Mouse (Mus musculus): ENCODE data around the gene Lrp5.
"Not testable (repeated sequence)": the region's sequence is repeated elsewhere in the genome, so short reads cannot be mapped to it uniquely, and the experiment has no call there.

Gene Lrp5

GRCm38 (mm10) chr19:3613991-3614390, 72.4 kb downstream of the Lrp5 start:
- DNase-seq (ENCODE audit: extremely low spot score, low read depth, low spot score), result no peak

GRCm38 (mm10) chr19:3612534-3613273, 73.7 kb downstream of the Lrp5 start:
- no peak for DNase-seq (ENCODE audit: extremely low spot score, low read depth, low spot score)

GRCm38 (mm10) chr19:3611730-3612129, 74.6 kb downstream of the Lrp5 start:
- DNase-seq (ENCODE audit: extremely low spot score, low read depth, low spot score), result no peak

GRCm38 (mm10) chr19:3610886-3611285, 75.5 kb downstream of the Lrp5 start:
- DNase-seq (ENCODE audit: extremely low spot score, low read depth, low spot score), result no peak

GRCm38 (mm10) chr19:3609826-3610225, 76.5 kb downstream of the Lrp5 start:
- no peak for DNase-seq (ENCODE audit: extremely low spot score, low read depth, low spot score)

GRCm38 (mm10) chr19:3594316-3594715, 92.0 kb downstream of the Lrp5 start:
- DNase-seq (ENCODE audit: extremely low spot score, low read depth, low spot score), result no peak

GRCm38 (mm10) chr19:3593379-3594055, 92.8 kb downstream of the Lrp5 start:
- no peak for DNase-seq (ENCODE audit: extremely low spot score, low read depth, low spot score)

- DNase-seq (ENCODE audit: extremely low spot score, low read depth, low spot score), result no peak
Observed at GRCm38 (mm10) chr19:3589968-3590367, 96.4 kb downstream of the Lrp5 start.

GRCm38 (mm10) chr19:3589547-3589946, 96.8 kb downstream of the Lrp5 start:
- DNase-seq (ENCODE audit: extremely low spot score, low read depth, low spot score), result no peak

- not testable (repeated sequence) for DNase-seq (ENCODE audit: extremely low spot score, low read depth, low spot score)
Observed at GRCm38 (mm10) chr19:3587729-3588128, 98.6 kb downstream of the Lrp5 start.

GRCm38 (mm10) chr19:3586540-3586939, 99.8 kb downstream of the Lrp5 start:
- DNase-seq (ENCODE audit: extremely low spot score, low read depth, low spot score), result no peak

- DNase-seq (ENCODE audit: extremely low spot score, low read depth, low spot score), result no peak
Observed at GRCm38 (mm10) chr19:3586026-3586425, 100.3 kb downstream of the Lrp5 start.

- no peak for DNase-seq (ENCODE audit: extremely low spot score, low read depth, low spot score)
Observed at GRCm38 (mm10) chr19:3581326-3581725, 105.0 kb downstream of the Lrp5 start.

GRCm38 (mm10) chr19:3577911-3578290, 108.5 kb downstream of the Lrp5 start:
- no peak for DNase-seq (ENCODE audit: extremely low spot score, low read depth, low spot score)

GRCm38 (mm10) chr19:3577265-3577910, 109.0 kb downstream of the Lrp5 start:
- no peak for DNase-seq (ENCODE audit: extremely low spot score, low read depth, low spot score)

GRCm38 (mm10) chr19:3576451-3577264, 109.7 kb downstream of the Lrp5 start:
- DNase-seq (ENCODE audit: extremely low spot score, low read depth, low spot score), result no peak

GRCm38 (mm10) chr19:3575632-3576384, 110.6 kb downstream of the Lrp5 start, which contains the start of gene Ppp6r3:
Ppp6r3 (minus strand) TSS chr19:3575749.
- peak; percentile 96 for DNase-seq (ENCODE audit: extremely low spot score, low read depth, low spot score)

GRCm38 (mm10) chr19:3575276-3575631, 111.1 kb downstream of the Lrp5 start:
- DNase-seq (ENCODE audit: extremely low spot score, low read depth, low spot score), result no peak

- DNase-seq (ENCODE audit: extremely low spot score, low read depth, low spot score), result no peak
Observed at GRCm38 (mm10) chr19:3574593-3575094, 111.7 kb downstream of the Lrp5 start.

- no peak for DNase-seq (ENCODE audit: extremely low spot score, low read depth, low spot score)
Observed at GRCm38 (mm10) chr19:3564309-3564708, 122.1 kb downstream of the Lrp5 start.

Measured in hindlimb bud, embryonic 11.5 days (tissue).